Mouse (Mus musculus) T-cell, adult 2 months (primary cell): ENCODE results near the gene C2cd2.
"Not testable (repeated sequence)": the region's sequence is repeated elsewhere in the genome, so short reads cannot be mapped to it uniquely, and the experiment has no call there.

Experiments used
- DNase-seq: peaks from one replicate; pipeline ENCODE4 v3.0.0; 2022; ENCODE audit warnings: low spot score

C2cd2 gene

GRCm38 (mm10) chr16:97946993-97947392 lies 15.4 kb downstream of the C2cd2 start:
- DNase-seq = not testable (repeated sequence)

- DNase-seq = no peak
Measured at GRCm38 (mm10) chr16:97941844-97942243, 20.6 kb downstream of the C2cd2 start.

GRCm38 (mm10) chr16:97940471-97940973 lies 21.9 kb downstream of the C2cd2 start:
- no peak for DNase-seq

- no peak for DNase-seq
Measured at GRCm38 (mm10) chr16:97935815-97936214, 26.6 kb downstream of the C2cd2 start.

- DNase-seq = no peak
Measured at GRCm38 (mm10) chr16:97930231-97930630, 32.2 kb downstream of the C2cd2 start.

GRCm38 (mm10) chr16:97929520-97929919 lies 32.9 kb downstream of the C2cd2 start:
- no peak for DNase-seq

- DNase-seq = no peak
Measured at GRCm38 (mm10) chr16:97927331-97927938, 35.0 kb downstream of the C2cd2 start.

GRCm38 (mm10) chr16:97926381-97926780 lies 36.0 kb downstream of the C2cd2 start:
- no peak for DNase-seq

GRCm38 (mm10) chr16:97925760-97926159 lies 36.6 kb downstream of the C2cd2 start:
- DNase-seq = no peak

- no peak for DNase-seq
Measured at GRCm38 (mm10) chr16:97923700-97924099, 38.7 kb downstream of the C2cd2 start.

GRCm38 (mm10) chr16:97922779-97923126 lies 39.6 kb downstream of the C2cd2 start:
- DNase-seq = no peak

- DNase-seq = peak; percentile 63
Measured at GRCm38 (mm10) chr16:97921961-97922778, 40.2 kb downstream of the C2cd2 start.

GRCm38 (mm10) chr16:97920621-97921020 lies 41.8 kb downstream of the C2cd2 start:
- DNase-seq = no peak

- DNase-seq = no peak
Measured at GRCm38 (mm10) chr16:97919793-97920192, 42.6 kb downstream of the C2cd2 start.

GRCm38 (mm10) chr16:97912873-97913272 lies 49.5 kb downstream of the C2cd2 start:
- DNase-seq = no peak

- DNase-seq = no peak
Measured at GRCm38 (mm10) chr16:97909356-97909755, 53.0 kb downstream of the C2cd2 start.

- no peak for DNase-seq
Measured at GRCm38 (mm10) chr16:97907496-97907895, 54.9 kb downstream of the C2cd2 start.

- no peak for DNase-seq
Measured at GRCm38 (mm10) chr16:97906337-97906736, 56.1 kb downstream of the C2cd2 start.

GRCm38 (mm10) chr16:97905449-97905991 lies 56.9 kb downstream of the C2cd2 start:
- no peak for DNase-seq

GRCm38 (mm10) chr16:97904035-97904434 lies 58.4 kb downstream of the C2cd2 start:
- DNase-seq = no peak

GRCm38 (mm10) chr16:97897346-97898024 lies 64.9 kb downstream of the C2cd2 start:
- no peak for DNase-seq

- DNase-seq = no peak
Measured at GRCm38 (mm10) chr16:97887762-97888161, 74.6 kb downstream of the C2cd2 start.

GRCm38 (mm10) chr16:97883696-97884095 lies 78.7 kb downstream of the C2cd2 start:
- DNase-seq = no peak
